Mouse (Mus musculus): ENCODE data around the gene Nabp2. TPM values are rescaled to one million over a fixed set of nuclear protein-coding genes. Genes with fewer than 3 reads are reported as not detected.

Nabp2 gene
- total RNA-seq, 1 experiment, result 25.3 TPM

GRCm38 (mm10) chr10:128388941-128389340 lies 22.4 kb downstream of the Nabp2 start:
- DNase-seq (ENCODE audit: low read depth, low spot score), result no peak
- in situ Hi-C loops (cut with MboI; ENCODE audit: low sequenced_read_pairs in 2 of 2, unreplicated experiment in 2 of 2), result no loop called here
- H3K9me3 ChIP-seq (ENCODE audit: control insufficient read depth, insufficient read depth, low read depth, low read length), result no peaks in the 10 kb centered on the region
- H3K4me1 ChIP-seq (ENCODE audit: control insufficient read depth in 2 of 2, insufficient read depth in 2 of 2, low read length in 2 of 2, poor library complexity in 1 of 2), result peaks cover 0 to 10% of the 10 kb centered on the region in 2 experiments; a peak in 1 of 4 replicates
- H3K27ac ChIP-seq (ENCODE audit: insufficient read depth, low read depth, low read length, poor library complexity, severe bottlenecking), result no peak overlapping the region
- peak overlapping the region in 1 of 2 experiments; percentile 18; a peak in 1 of 4 replicates for H3K4me3 ChIP-seq (ENCODE audit: insufficient read depth in 1 of 2, low read depth in 1 of 2, low read length in 2 of 2, poor library complexity in 1 of 2, severe bottlenecking in 1 of 2)
- H3K36me3 ChIP-seq (ENCODE audit: control insufficient read depth, insufficient read depth, low read length, poor library complexity, severe bottlenecking), result peaks cover 69% of the 10 kb centered on the region
- H3K9ac ChIP-seq (ENCODE audit: insufficient read depth, low read depth, low read length, poor library complexity, severe bottlenecking), result 0 out of 2 replicates have a peak overlapping the region, but pooled peaks have one; percentile 20
- TF ChIP-seq MAFK (IDR thresholded peaks at IDR 0.05; ENCODE audit: insufficient read depth, low read depth, low read length), result no peak

GRCm38 (mm10) chr10:128385902-128386301 lies 25.4 kb downstream of the Nabp2 start:
- H3K4me1 ChIP-seq (ENCODE audit: control insufficient read depth in 2 of 2, insufficient read depth in 2 of 2, low read length in 2 of 2, poor library complexity in 1 of 2), result peaks cover 0 to 3% of the 10 kb centered on the region in 2 experiments; a peak in 1 of 4 replicates
- TF ChIP-seq HCFC1 (IDR thresholded peaks at IDR 0.05; ENCODE audit: borderline replicate concordance, insufficient read depth, low read length) (no peak), ZNF384 (IDR thresholded peaks at IDR 0.05; ENCODE audit: low read depth, low read length) (no peak), MAFK (IDR thresholded peaks at IDR 0.05; ENCODE audit: insufficient read depth, low read depth, low read length) (no peak), CHD2 (IDR thresholded peaks at IDR 0.05; ENCODE audit: low read depth, low read length) (no peak), ZC3H11A (IDR thresholded peaks at IDR 0.05; ENCODE audit: borderline replicate concordance, low read depth, low read length) (no peak)
- in situ Hi-C loops (cut with MboI; ENCODE audit: low sequenced_read_pairs in 2 of 2, unreplicated experiment in 2 of 2), result no loop called here
- H3K4me3 ChIP-seq (ENCODE audit: insufficient read depth in 1 of 2, low read depth in 1 of 2, low read length in 2 of 2, poor library complexity in 1 of 2, severe bottlenecking in 1 of 2), result no peak overlapping the region
- H3K9me3 ChIP-seq (ENCODE audit: control insufficient read depth, insufficient read depth, low read depth, low read length), result no peaks in the 10 kb centered on the region
- H3K36me3 ChIP-seq (ENCODE audit: control insufficient read depth, insufficient read depth, low read length, poor library complexity, severe bottlenecking), result peaks cover 80% of the 10 kb centered on the region
- no peak overlapping the region for H3K9ac ChIP-seq (ENCODE audit: insufficient read depth, low read depth, low read length, poor library complexity, severe bottlenecking)
- H3K27ac ChIP-seq (ENCODE audit: insufficient read depth, low read depth, low read length, poor library complexity, severe bottlenecking), result no peak overlapping the region
- DNase-seq (ENCODE audit: low read depth, low spot score), result no peak

GRCm38 (mm10) chr10:128382482-128382881 lies 28.8 kb downstream of the Nabp2 start:
- Histone ChIP-seq H3K9ac (ENCODE audit: insufficient read depth, low read depth, low read length, poor library complexity, severe bottlenecking) (no peak overlapping the region), H3K27ac (ENCODE audit: insufficient read depth, low read depth, low read length, poor library complexity, severe bottlenecking) (no peak overlapping the region), H3K9me3 (ENCODE audit: control insufficient read depth, insufficient read depth, low read depth, low read length) (no peaks in the 10 kb centered on the region), H3K4me1 (ENCODE audit: control insufficient read depth in 2 of 2, insufficient read depth in 2 of 2, low read length in 2 of 2, poor library complexity in 1 of 2) (peaks cover 0 to 4% of the 10 kb centered on the region in 2 experiments; a peak in 1 of 4 replicates), H3K36me3 (ENCODE audit: control insufficient read depth, insufficient read depth, low read length, poor library complexity, severe bottlenecking) (peaks cover 56% of the 10 kb centered on the region), H3K4me3 (ENCODE audit: insufficient read depth in 1 of 2, low read depth in 1 of 2, low read length in 2 of 2, poor library complexity in 1 of 2, severe bottlenecking in 1 of 2) (no peak overlapping the region)
- TF ChIP-seq MAFK (IDR thresholded peaks at IDR 0.05; ENCODE audit: insufficient read depth, low read depth, low read length), result no peak
- TF ChIP-seq ZC3H11A (IDR thresholded peaks at IDR 0.05; ENCODE audit: borderline replicate concordance, low read depth, low read length), result no peak
- no peak for TF ChIP-seq HCFC1 (IDR thresholded peaks at IDR 0.05; ENCODE audit: borderline replicate concordance, insufficient read depth, low read length)
- TF ChIP-seq ZNF384 (IDR thresholded peaks at IDR 0.05; ENCODE audit: low read depth, low read length), result no peak
- TF ChIP-seq CHD2 (IDR thresholded peaks at IDR 0.05; ENCODE audit: low read depth, low read length), result no peak
- DNase-seq (ENCODE audit: low read depth, low spot score), result no peak
- in situ Hi-C loops (cut with MboI; ENCODE audit: low sequenced_read_pairs in 2 of 2, unreplicated experiment in 2 of 2), result no loop called here

- H3K9ac ChIP-seq (ENCODE audit: insufficient read depth, low read depth, low read length, poor library complexity, severe bottlenecking), result no peak overlapping the region
- H3K4me3 ChIP-seq (ENCODE audit: insufficient read depth in 1 of 2, low read depth in 1 of 2, low read length in 2 of 2, poor library complexity in 1 of 2, severe bottlenecking in 1 of 2), result no peak overlapping the region
- peaks cover 41% of the 10 kb centered on the region for H3K36me3 ChIP-seq (ENCODE audit: control insufficient read depth, insufficient read depth, low read length, poor library complexity, severe bottlenecking)
- H3K9me3 ChIP-seq (ENCODE audit: control insufficient read depth, insufficient read depth, low read depth, low read length), result no peaks in the 10 kb centered on the region
- no peak overlapping the region for H3K27ac ChIP-seq (ENCODE audit: insufficient read depth, low read depth, low read length, poor library complexity, severe bottlenecking)
- DNase-seq (ENCODE audit: low read depth, low spot score), result no peak
- H3K4me1 ChIP-seq (ENCODE audit: control insufficient read depth in 2 of 2, insufficient read depth in 2 of 2, low read length in 2 of 2, poor library complexity in 1 of 2), result peaks cover 0 to 4% of the 10 kb centered on the region in 2 experiments; a peak in 1 of 4 replicates
- in situ Hi-C loops (cut with MboI; ENCODE audit: low sequenced_read_pairs in 2 of 2, unreplicated experiment in 2 of 2), result no loop called here
- TF ChIP-seq CHD2 (IDR thresholded peaks at IDR 0.05; ENCODE audit: low read depth, low read length) (no peak), MAFK (IDR thresholded peaks at IDR 0.05; ENCODE audit: insufficient read depth, low read depth, low read length) (no peak), ZNF384 (IDR thresholded peaks at IDR 0.05; ENCODE audit: low read depth, low read length) (no peak), HCFC1 (IDR thresholded peaks at IDR 0.05; ENCODE audit: borderline replicate concordance, insufficient read depth, low read length) (no peak), ZC3H11A (IDR thresholded peaks at IDR 0.05; ENCODE audit: borderline replicate concordance, low read depth, low read length) (no peak)
These were observed 30.7 kb downstream of the Nabp2 start for GRCm38 (mm10) chr10:128380565-128380964.

- peaks cover 36% of the 10 kb centered on the region for H3K36me3 ChIP-seq (ENCODE audit: control insufficient read depth, insufficient read depth, low read length, poor library complexity, severe bottlenecking)
- H3K4me3 ChIP-seq (ENCODE audit: insufficient read depth in 1 of 2, low read depth in 1 of 2, low read length in 2 of 2, poor library complexity in 1 of 2, severe bottlenecking in 1 of 2), result no peak overlapping the region
- in situ Hi-C loops (cut with MboI; ENCODE audit: low sequenced_read_pairs in 2 of 2, unreplicated experiment in 2 of 2), result no loop called here
These were observed 32.0 kb downstream of the Nabp2 start for GRCm38 (mm10) chr10:128379260-128379659.

More at GRCm38 (mm10) chr10:128379260-128379659, 32.0 kb downstream of the Nabp2 start:
- no peak for DNase-seq (ENCODE audit: low read depth, low spot score)
- Histone ChIP-seq H3K27ac (ENCODE audit: insufficient read depth, low read depth, low read length, poor library complexity, severe bottlenecking) (no peak overlapping the region), H3K9ac (ENCODE audit: insufficient read depth, low read depth, low read length, poor library complexity, severe bottlenecking) (no peak overlapping the region), H3K4me1 (ENCODE audit: control insufficient read depth in 2 of 2, insufficient read depth in 2 of 2, low read length in 2 of 2, poor library complexity in 1 of 2) (peaks cover 0 to 4% of the 10 kb centered on the region in 2 experiments; a peak in 1 of 4 replicates), H3K9me3 (ENCODE audit: control insufficient read depth, insufficient read depth, low read depth, low read length) (no peaks in the 10 kb centered on the region)
- TF ChIP-seq ZNF384 (IDR thresholded peaks at IDR 0.05; ENCODE audit: low read depth, low read length) (no peak), HCFC1 (IDR thresholded peaks at IDR 0.05; ENCODE audit: borderline replicate concordance, insufficient read depth, low read length) (no peak), CHD2 (IDR thresholded peaks at IDR 0.05; ENCODE audit: low read depth, low read length) (no peak), MAFK (IDR thresholded peaks at IDR 0.05; ENCODE audit: insufficient read depth, low read depth, low read length) (no peak), ZC3H11A (IDR thresholded peaks at IDR 0.05; ENCODE audit: borderline replicate concordance, low read depth, low read length) (no peak)
